Mouse (Mus musculus) hindbrain, embryonic 10.5 days (tissue): ENCODE measurements around the gene Ppp4r1. TPM values are rescaled to one million over a fixed set of nuclear protein-coding genes. Genes with fewer than 3 reads are reported as not detected.

Experiments used
- polyA plus RNA-seq: library from polyadenylated mRNA; unstranded; fragments of >200 nt; fragmentation: Nextera tagmentation; extraction: Ambion mirVana; gene quantifications from 2 replicates; pipeline ENCODE4 v1.2.1, GENCODE M21; 2016

Ppp4r1 gene
- polyA plus RNA-seq, 1 experiment from 2014 or later = 51.0 TPM

Other genes with a start within 250 kb of the Ppp4r1 start
- 0.14 TPM in 1 of 2 replicates, not detected in the other for gene Tmem232, start 241.8 kb upstream of the Ppp4r1 start, polyA plus RNA-seq
- gene Vapa, start 169.0 kb upstream of the Ppp4r1 start, polyA plus RNA-seq = 184 and 190 TPM in 2 replicates
- 0.09 and 0.17 TPM in 2 replicates for gene Txndc2, start 140.4 kb upstream of the Ppp4r1 start, polyA plus RNA-seq
- 60.8 and 63.2 TPM in 2 replicates for gene Rab31, start 9.8 kb upstream of the Ppp4r1 start, polyA plus RNA-seq
- gene Ralbp1, start 103.2 kb downstream of the Ppp4r1 start, polyA plus RNA-seq = 46.4 and 58.3 TPM in 2 replicates
- 67.5 and 81.1 TPM in 2 replicates for gene Twsg1, start 168.7 kb downstream of the Ppp4r1 start, polyA plus RNA-seq